Mouse (Mus musculus) CD4-positive, CD25-positive, alpha-beta regulatory T cell, adult 2 months (primary cell): ENCODE data around the gene Gm45711.
"Not testable (repeated sequence)": the region's sequence is repeated elsewhere in the genome, so short reads cannot be mapped to it uniquely, and the experiment has no call there.

Experiments
- DNase-seq: peaks from one replicate; pipeline ENCODE4 v3.0.0-alpha.2; 2012; ENCODE audit warnings: low read depth, low spot score

Gm45711 gene

GRCm38 (mm10) chr8:104309441-104310155, at the start of gene Gm45711, which contains the start of gene Cmtm1:
Gene Gm45711 (minus strand): TSS chr8:104310081.
Gene Cmtm1 (minus strand): TSS chr8:104310145.
- not testable (repeated sequence) for DNase-seq

- DNase-seq = no peak
Measured at GRCm38 (mm10) chr8:104358637-104359036, 48.8 kb upstream of the Gm45711 start.

- DNase-seq = no peak
Measured at GRCm38 (mm10) chr8:104354504-104354903, 44.6 kb upstream of the Gm45711 start.

GRCm38 (mm10) chr8:104353186-104353585, 43.3 kb upstream of the Gm45711 start:
- no peak for DNase-seq

GRCm38 (mm10) chr8:104350047-104350446, 40.2 kb upstream of the Gm45711 start:
- no peak for DNase-seq

- DNase-seq = no peak
Measured at GRCm38 (mm10) chr8:104348971-104349370, 39.1 kb upstream of the Gm45711 start.

- no peak for DNase-seq
Measured at GRCm38 (mm10) chr8:104346706-104347105, 36.8 kb upstream of the Gm45711 start.

- DNase-seq = no peak
Measured at GRCm38 (mm10) chr8:104344622-104345021, 34.7 kb upstream of the Gm45711 start.

GRCm38 (mm10) chr8:104343957-104344356, 34.1 kb upstream of the Gm45711 start:
- DNase-seq = peak; percentile 92

- DNase-seq = no peak
Measured at GRCm38 (mm10) chr8:104342426-104342825, 32.5 kb upstream of the Gm45711 start.

- no peak for DNase-seq
Measured at GRCm38 (mm10) chr8:104341678-104342077, 31.8 kb upstream of the Gm45711 start.

- no peak for DNase-seq
Measured at GRCm38 (mm10) chr8:104341106-104341561, 31.3 kb upstream of the Gm45711 start.

GRCm38 (mm10) chr8:104340233-104341105, 30.6 kb upstream of the Gm45711 start:
- peak; percentile 90 for DNase-seq

GRCm38 (mm10) chr8:104339983-104340232, 30.0 kb upstream of the Gm45711 start:
- no peak for DNase-seq

GRCm38 (mm10) chr8:104339229-104339982, 29.5 kb upstream of the Gm45711 start, which contains the start of gene Cmtm3:
Gene Cmtm3 (plus strand): TSS chr8:104339410.
- peak; percentile 14 for DNase-seq

- DNase-seq = peak; percentile 59
Measured at GRCm38 (mm10) chr8:104337890-104338289, 28.0 kb upstream of the Gm45711 start.

- no peak for DNase-seq
Measured at GRCm38 (mm10) chr8:104336806-104337205, 26.9 kb upstream of the Gm45711 start.

GRCm38 (mm10) chr8:104334196-104334595, 24.3 kb upstream of the Gm45711 start:
- no peak for DNase-seq

- DNase-seq = no peak
Measured at GRCm38 (mm10) chr8:104333786-104334185, 23.9 kb upstream of the Gm45711 start.

- DNase-seq = no peak
Measured at GRCm38 (mm10) chr8:104332665-104333631, 23.1 kb upstream of the Gm45711 start.

GRCm38 (mm10) chr8:104321930-104322329, 12.0 kb upstream of the Gm45711 start, which contains the start of gene Cmtm2b:
Gene Cmtm2b (plus strand): TSS chr8:104322230.
- not testable (repeated sequence) for DNase-seq
